Mouse (Mus musculus): Measurements from ENCODE around the gene Ipo7.
A peak's percentile ranks its signal among the peaks of the same experiment; 100 is the strongest.
"Not testable (repeated sequence)": the region's sequence is repeated elsewhere in the genome, so short reads cannot be mapped to it uniquely, and the experiment has no call there.

Ipo7 gene

DNA sequence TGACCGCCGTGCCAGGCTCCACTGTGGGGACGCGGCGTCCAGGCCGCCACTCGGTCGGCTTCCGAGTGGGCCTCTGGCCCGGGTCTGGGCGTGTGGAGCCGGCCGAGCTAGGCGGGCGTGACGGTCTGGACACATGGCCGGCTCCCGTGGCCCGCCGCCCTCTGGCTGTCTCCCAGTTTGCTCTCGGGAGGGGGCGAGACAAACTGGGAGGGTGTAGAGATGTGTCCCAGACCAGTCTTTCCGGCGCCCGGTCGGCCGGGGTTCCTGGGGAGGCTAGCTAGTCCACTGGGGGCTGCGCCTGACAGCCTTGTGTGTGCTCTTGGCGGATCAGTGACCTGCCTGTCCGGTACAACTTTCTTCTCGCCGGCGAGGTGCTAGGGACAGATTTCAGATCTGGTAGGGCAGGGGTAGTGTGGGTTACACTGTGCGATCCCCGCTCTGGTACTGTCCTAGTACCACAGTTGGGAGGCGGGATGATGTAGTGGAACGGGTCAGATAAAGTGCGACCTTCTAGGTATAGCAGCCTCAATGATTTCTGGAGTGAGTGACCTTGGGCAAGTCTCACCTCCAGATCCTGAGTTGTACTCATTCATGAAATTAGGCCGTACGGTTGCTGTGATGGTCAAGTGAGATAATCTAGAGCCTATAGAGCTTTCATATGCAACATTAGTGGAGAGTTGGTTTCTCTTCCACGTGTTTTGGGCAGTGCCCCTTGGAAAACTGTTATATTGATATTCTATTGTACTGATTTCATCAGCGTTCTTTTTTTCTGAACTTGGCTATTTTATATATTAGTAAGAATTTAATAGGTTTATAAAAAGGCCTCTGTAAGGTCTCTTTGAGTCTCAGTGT lies 783 bp downstream of the Ipo7 start:
- peak; percentile 66 for DNase-seq (ENCODE audit: low read depth)

DNA sequence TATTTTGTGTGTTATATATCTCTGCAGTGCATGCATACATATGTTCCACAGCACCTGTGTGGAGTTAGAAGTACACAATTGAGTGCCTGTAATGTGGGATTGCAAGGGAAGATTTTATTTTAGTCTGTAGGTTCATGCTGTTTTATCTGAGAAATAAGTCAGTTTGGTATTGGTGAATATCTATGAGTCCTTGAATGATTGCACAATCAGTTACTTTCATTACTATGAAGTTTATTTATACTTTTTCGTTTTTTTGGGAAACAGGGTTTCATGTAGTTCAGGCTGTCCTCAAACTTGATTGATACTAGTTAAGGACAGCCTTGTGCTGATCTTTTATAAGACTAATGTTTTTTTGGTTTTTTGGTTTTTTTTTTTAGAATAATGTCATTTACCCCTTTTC lies 5.5 kb downstream of the Ipo7 start:
- no peak for DNase-seq (ENCODE audit: low read depth)

- DNase-seq (ENCODE audit: low read depth), result no peak
Observed at GRCm38 (mm10) chr7:110026594-110026993, 8.5 kb downstream of the Ipo7 start.

DNA sequence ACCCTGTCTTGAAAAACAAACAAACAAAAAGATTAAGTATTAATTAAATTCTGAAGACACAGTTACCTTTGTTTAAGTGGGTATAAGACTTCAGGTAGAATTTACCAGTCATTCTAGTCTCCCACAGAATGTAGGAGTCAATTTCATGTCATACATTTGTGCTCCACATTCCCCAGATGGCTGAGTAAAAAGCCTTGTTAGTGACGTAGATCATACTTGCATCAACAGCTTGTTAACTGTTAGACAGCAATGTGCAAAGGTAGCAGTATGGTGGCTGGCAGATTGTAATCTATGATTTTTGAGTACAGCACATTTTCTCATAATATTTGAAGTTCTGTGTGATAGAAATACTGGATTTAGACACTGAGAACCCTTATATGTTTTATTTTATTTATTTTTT lies 10.8 kb downstream of the Ipo7 start:
- no peak for DNase-seq (ENCODE audit: low read depth)

DNA sequence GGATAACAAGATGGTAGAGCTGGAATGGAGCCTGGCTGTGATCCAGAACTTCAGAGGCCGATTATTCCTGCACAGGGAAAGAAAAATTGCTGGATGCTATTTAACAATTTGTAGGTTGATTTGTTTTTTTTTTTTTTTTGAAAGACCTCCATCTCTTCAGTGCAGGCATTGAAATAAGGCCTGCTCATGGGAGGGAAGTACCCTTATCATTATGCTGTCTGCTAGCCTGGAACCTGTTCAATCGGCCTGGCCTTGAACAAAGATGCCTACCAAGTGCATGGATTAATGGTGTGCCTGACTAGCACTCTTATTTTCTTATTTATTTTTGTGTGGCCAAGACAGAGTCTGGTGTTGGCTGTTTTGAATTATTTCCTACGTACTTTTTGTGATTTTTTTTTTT lies 12.3 kb downstream of the Ipo7 start:
- no peak for DNase-seq (ENCODE audit: low read depth)

DNA sequence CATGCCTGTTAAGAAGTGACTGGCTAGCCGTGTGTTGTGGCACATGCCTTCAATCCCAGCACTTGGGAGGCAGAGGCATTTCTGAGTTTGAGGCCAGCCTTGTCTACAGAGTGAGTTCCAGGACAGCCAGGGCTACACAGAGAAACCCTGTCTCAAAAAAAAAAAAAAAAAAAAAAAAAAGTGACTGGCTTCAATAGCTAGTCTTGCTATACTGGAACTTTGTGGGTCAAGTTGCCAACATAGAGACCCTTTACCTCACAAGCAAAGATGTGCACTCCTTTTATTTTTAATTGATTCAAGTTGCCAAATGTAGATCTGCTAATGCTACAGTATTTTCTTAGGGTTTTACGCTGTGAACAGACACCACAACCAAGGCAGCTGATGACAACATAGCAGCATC lies 39.6 kb downstream of the Ipo7 start:
- DNase-seq (ENCODE audit: low read depth), result not testable (repeated sequence)

DNA sequence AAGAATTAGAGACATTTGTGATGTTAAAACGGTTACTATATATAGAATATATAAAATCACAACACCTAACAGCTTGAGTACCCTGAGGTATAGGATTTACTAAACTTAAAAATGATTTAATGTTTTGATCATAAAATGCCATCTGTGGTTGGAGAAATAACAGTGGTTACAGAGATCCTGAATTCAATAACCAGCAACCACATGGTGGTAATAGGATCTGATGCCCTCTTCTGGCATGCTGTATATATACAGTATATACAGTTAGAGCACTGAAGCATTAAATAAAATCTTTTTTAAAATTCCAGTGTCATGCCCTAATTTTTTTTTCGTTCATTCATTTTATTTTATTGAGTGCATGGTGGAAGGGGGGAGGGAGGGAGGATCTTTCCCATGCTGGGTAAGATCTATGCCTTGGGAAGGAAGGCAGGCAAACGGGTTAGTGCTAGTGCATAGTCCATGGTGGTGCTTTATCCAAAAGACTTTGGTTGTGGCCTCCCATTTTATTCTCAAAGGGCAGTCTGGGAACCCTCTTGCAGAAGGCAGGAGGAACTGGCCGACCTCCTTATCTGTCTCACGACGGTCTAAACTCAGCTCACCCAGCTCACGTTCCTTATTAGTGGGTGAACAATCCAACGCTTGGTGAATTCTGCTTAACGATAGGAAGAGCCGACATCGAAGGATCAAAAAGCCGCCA lies 41.2 kb downstream of the Ipo7 start:
- peak; percentile 67 for DNase-seq (ENCODE audit: low read depth)

- DNase-seq (ENCODE audit: low read depth), result no peak
Observed at GRCm38 (mm10) chr7:110060106-110060668, 42.1 kb downstream of the Ipo7 start.

- no peak for DNase-seq (ENCODE audit: low read depth)
Observed at GRCm38 (mm10) chr7:110060669-110061198, 42.7 kb downstream of the Ipo7 start.

DNA sequence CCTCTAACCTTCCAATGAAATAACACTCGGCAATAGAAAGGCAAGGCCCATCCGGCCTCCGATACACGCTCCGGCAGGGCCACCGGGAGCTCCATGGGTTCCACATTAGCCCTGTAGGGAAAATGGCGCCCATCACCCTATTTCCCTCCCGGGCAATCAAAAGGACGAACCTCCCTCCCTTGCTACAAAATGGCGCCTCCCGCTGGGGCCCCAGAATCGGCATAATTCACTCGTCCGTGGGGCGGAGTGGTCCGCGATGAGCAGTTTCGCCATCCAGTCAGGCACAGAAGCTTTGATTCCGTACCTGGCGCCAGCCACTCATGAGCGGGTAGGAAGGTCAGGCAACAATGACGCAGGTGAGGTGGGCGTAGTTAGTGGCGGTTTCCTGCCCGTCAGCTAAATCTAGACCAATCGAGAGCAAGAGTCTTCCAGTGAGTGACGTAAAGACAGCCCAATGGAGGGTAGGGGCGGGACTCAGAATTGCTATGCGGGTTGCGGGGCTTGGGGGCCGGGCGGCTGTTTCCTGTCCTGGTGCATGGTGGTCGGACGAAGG lies 43.2 kb downstream of the Ipo7 start, which contains the start of gene Zfp143:
Gene Zfp143 (plus strand): TSS at position 19 of the 553 bp plus-strand sequence.
- DNase-seq (ENCODE audit: low read depth), result peak; percentile 98

GRCm38 (mm10) chr7:110061752-110062273 lies 43.7 kb downstream of the Ipo7 start:
- DNase-seq (ENCODE audit: low read depth), result peak; percentile 88

DNA sequence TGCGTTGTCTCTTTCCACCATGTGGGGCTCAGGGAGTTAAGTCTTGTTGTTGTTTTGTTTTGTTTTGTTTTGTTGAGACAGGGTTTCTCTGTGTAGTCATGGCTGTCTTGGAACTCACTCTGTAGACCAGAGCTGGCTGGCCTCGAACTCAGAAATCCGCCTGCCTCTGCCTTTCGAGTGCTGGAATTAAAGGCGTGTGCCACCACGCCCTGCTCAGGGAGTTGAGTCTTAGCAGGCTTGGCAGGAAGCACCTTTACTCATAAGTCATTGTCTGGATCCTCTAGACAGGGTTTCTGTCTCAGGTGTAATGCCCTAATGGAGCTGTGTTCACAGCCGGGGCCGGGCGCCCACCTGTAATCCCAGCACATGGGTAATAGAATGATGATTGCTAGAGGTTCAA lies 45.7 kb downstream of the Ipo7 start:
- no peak for DNase-seq (ENCODE audit: low read depth)

DNA sequence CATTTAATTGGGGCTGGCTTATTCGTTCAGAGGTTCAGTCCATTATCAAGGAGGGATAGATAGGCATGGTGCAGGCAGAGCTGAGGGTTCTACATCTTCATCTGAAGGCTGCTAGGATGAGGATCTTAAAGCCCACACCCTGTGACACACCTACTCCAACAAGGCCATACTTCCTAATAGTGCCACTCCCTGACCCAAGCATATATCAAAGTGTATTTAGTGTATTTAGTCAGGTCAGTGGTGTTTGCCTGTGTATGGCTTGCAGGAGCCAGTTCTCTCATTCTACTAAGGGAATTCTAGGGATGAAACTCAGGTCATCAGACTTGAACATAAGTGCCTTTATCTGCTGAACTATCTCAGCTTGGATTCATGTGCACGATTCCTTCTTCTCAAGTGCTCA lies 51.0 kb downstream of the Ipo7 start:
- no peak for DNase-seq (ENCODE audit: low read depth)

- DNase-seq (ENCODE audit: low read depth), result no peak
Observed at GRCm38 (mm10) chr7:110078168-110078567, 60.1 kb downstream of the Ipo7 start.

DNA sequence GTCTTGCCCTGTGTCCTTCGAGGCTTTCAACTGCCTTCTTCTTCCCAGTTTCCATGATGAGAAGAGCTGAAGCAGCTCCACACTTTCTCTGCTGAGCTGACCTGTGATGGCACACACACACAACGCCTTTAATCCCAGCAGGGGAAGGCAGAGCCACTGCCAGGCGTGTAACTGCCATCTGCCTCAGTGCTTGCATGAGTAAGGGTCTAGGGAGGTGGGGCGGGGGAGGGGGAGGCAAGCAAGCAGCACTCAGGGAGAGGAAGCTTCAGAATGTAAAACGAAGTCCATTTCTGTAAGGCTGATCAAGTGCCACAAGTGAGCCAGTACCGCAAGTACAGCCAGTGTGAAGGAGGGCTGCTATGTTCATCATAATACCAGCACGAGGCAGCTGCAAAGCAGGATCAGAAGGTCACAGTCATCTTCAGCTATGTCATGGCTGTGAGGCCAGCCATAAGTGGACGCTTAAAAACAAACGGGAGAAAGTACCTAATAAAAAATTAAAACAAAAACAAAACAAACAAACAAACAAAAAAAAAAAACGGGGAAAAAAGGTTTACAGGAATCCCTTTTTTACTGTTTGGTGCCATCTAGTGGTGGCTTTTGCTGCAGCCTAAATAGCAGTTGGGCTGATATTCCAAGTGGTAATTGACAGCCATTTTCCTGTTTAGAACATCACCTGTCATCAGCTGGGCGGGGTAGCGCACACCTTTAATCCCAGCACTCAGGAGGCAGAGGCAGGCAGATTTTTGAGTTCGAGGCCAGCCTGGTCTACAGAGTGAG lies 65.5 kb downstream of the Ipo7 start:
- DNase-seq (ENCODE audit: low read depth), result peak; percentile 83

DNA sequence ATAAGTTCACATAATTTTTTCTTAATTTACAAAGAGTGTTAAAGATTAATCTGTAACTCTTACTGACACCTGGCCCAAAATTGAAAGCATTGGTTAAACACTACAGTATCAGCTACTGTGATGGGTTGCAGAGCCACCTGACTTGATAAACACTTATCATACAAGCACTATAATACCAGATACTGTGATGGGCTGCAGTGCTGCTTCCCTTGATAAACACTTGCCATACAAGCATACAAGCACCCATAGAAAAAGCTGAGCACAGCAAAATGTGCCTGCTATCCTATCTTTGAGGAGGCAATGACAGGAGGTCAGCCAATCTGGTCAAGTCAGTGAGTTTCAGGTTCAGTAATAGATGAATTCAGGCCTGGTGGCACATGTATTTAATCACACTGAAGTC lies 67.1 kb downstream of the Ipo7 start:
- DNase-seq (ENCODE audit: low read depth), result no peak

DNA sequence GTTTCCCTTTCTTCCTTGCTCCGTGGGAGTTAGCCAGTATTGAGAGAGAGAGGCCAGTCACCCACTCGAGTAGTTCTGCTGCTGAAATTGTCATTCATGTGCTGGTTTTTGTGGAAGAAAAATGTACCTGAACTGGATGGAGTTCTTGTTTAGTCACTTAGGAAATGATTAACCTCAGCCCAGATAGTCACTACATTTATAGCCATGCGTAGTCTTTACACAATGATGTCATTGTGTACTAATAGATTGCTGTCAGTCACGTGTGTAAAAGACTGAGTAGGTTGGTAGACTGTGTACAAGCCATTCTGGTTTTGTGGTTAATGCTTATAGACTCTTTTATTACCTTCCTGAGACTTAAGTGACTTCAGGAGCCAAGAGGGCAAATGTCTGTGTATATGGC lies 69.8 kb downstream of the Ipo7 start:
- no peak for DNase-seq (ENCODE audit: low read depth)

DNA sequence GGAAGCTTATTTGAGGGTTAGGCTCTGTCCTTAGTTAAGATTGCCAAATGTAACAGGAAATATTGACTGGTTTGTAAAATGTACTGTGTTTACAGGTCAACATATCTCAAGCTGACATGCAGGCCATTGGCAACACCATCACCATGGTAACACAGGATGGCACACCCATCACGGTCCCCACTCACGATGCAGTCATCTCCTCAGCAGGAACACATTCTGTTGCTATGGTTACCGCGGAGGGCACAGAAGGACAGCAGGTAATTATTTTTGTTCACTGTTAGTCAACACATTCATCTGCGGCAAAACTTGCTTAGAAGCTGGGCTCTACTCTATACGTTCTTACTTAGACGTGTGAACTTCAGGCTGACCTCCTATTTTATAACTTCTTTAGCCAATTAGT lies 73.6 kb downstream of the Ipo7 start:
- no peak for DNase-seq (ENCODE audit: low read depth)

DNA sequence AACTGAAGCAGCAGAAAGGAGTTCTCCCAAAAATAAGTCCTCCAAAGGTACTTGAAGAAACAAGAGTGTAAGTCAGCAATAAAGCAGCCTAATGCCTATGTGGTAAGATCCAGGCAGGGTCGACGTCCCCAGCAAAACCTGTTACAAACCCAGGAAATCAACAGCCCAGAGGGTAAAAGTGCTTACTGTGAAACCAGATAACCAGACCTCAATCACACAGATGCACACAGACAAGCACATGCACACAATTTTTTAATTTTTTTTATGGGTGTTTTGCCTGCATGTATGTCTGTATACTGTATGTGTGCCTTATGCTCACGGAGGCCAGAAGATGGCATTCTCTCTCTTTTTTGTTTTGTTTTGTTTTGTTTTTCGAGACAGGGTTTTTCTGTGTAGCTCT lies 78.3 kb downstream of the Ipo7 start:
- DNase-seq (ENCODE audit: low read depth), result peak; percentile 11

GRCm38 (mm10) chr7:110097106-110097793 lies 79.2 kb downstream of the Ipo7 start:
- DNase-seq (ENCODE audit: low read depth), result no peak

- no peak for DNase-seq (ENCODE audit: low read depth)
Observed at GRCm38 (mm10) chr7:110100854-110101253, 82.8 kb downstream of the Ipo7 start.

All from NIH3T3 (cell line).